Mouse (Mus musculus): ENCODE measurements around the gene Pef1.

DNA sequence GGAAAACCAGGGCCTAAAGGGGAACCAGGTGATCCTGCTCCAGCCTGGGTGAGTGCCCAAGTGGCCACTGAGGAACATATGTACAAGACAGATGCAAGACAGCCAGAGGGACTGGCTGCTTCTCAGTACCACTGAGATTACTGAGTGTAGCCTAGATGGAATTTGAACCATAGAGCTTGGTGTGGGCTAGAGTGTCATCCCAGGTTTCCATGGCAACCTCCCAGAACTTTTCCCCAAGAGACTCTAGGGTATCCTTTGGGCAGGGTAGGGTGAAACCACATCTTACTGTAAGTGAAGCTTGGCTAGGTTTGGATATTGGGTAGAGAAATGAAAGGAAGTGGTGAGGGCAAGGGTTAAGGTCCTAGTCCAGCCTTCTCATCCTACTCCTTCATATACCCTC, 41.4 kb upstream of the Pef1 start:
- TF ChIP-seq POLR2A (IDR thresholded peaks at IDR 0.05; ENCODE audit: insufficient read length, low read depth) = no peak
- TF ChIP-seq CEBPB (IDR thresholded peaks at IDR 0.05; ENCODE audit: insufficient read depth, poor library complexity, severe bottlenecking) = no peak
- no peak for TF ChIP-seq USF1 (IDR thresholded peaks at IDR 0.05; ENCODE audit: low read depth)

Measured in myocyte (in vitro differentiated cells).